Mouse (Mus musculus) heart, embryonic 14.5 days (tissue): ENCODE measurements around the gene Csnk1e. TPM values are rescaled to one million over a fixed set of nuclear protein-coding genes. Genes with fewer than 3 reads are reported as not detected.

Experiments used
- ATAC-seq: fragments of 200-750 bp; cut with Nextera tagmentation; 2 replicates; pipeline ENCODE4 v1.8.0; 2017; ENCODE audit warnings: low read depth, moderate TSS enrichment; ENCODE audit not compliant: insufficient number of reproducible peaks, insufficient read depth, low FRiP score
- H3K27ac ChIP-seq, 2 experiments: fragments of 200-500 bp in 1 of 2; fragments of 300-500 bp in 1 of 2; sonication (generic) in 1 of 2; replicated peaks in 1 of 2; 2 replicates each; pipeline ENCODE4 v1.5.1; 2012 to 2014; ENCODE audit warnings: low read depth in 2 of 2, low read length in 2 of 2, control low read depth in 1 of 2, mild to moderate bottlenecking in 1 of 2, mixed read lengths in 1 of 2; ENCODE audit not compliant: control insufficient read depth in 1 of 2, insufficient read depth in 1 of 2
- H3K27me3 ChIP-seq: fragments of 300-500 bp; sonication (generic); 2 replicates; pipeline ENCODE4 v1.6.1; 2014; ENCODE audit warnings: mild to moderate bottlenecking, low read length, control low read depth; ENCODE audit not compliant: control insufficient read depth, insufficient read depth
- H3K36me3 ChIP-seq: fragments of 300-500 bp; sonication (generic); 2 replicates; pipeline ENCODE4 v1.6.1; 2014; ENCODE audit warnings: mild to moderate bottlenecking, control low read depth, low read length, mixed read lengths; ENCODE audit not compliant: control insufficient read depth, insufficient read depth
- H3K4me1 ChIP-seq, 2 experiments: fragments of 200-500 bp in 1 of 2; fragments of 300-500 bp in 1 of 2; sonication (generic) in 1 of 2; 2 replicates each; pipeline ENCODE4 v1.6.1; 2012 to 2014; ENCODE audit warnings: low read length in 2 of 2, control low read depth in 1 of 2, mixed read lengths in 1 of 2; ENCODE audit not compliant: control insufficient read depth in 2 of 2, insufficient read depth in 2 of 2
- H3K4me2 ChIP-seq: fragments of 300-500 bp; sonication (generic); 2 replicates; pipeline ENCODE4 v1.6.1; 2014; ENCODE audit warnings: mild to moderate bottlenecking, low read length
- H3K4me3 ChIP-seq, 2 experiments: fragments of 200-500 bp in 1 of 2; fragments of 300-500 bp in 1 of 2; sonication (generic) in 1 of 2; 2 replicates each; pipeline ENCODE4 v1.5.1; 2012 to 2014; ENCODE audit warnings: low read length in 2 of 2, mild to moderate bottlenecking in 2 of 2, control low read depth in 1 of 2, low read depth in 1 of 2, moderate library complexity in 1 of 2; ENCODE audit not compliant: control insufficient read depth in 1 of 2, insufficient read depth in 1 of 2
- H3K9ac ChIP-seq: fragments of 300-500 bp; sonication (generic); 2 replicates; pipeline ENCODE4 v1.6.1; 2014; ENCODE audit warnings: mild to moderate bottlenecking, low read length
- H3K9me3 ChIP-seq: fragments of 300-500 bp; sonication (generic); 2 replicates; pipeline ENCODE4 v1.6.1; 2016; ENCODE audit warnings: low read length, control low read depth; ENCODE audit not compliant: control insufficient read depth
- WGBS: fragments of 180-500 bp; shearing (Covaris S2); extraction: QIAGEN DNeasy Blood & Tissue Kit; methylation state at CpG from one replicate; pipeline ENCODE4 v1.1.7; 2014; 5-methylcytosine and 5-hydroxymethylcytosine counted together
- microRNA counts: library from miRNA; unstranded; fragments of <30 nt; microRNA quantifications from one replicate; lab custom pipeline; 2016
- microRNA-seq: library from miRNA; unstranded; fragments of <30 nt; microRNA quantifications from one replicate; pipeline ENCODE4, GENCODE M21; 2016
- polyA plus RNA-seq: library from polyadenylated mRNA; unstranded; fragments of >200 nt; fragmentation: Nextera tagmentation; extraction: Ambion mirVana; gene quantifications from 2 replicates; pipeline ENCODE4 v1.2.1, GENCODE M21; 2014

Gene Csnk1e
- polyA plus RNA-seq, 1 experiment from 2014 or later, result 95.1 TPM

DNA sequence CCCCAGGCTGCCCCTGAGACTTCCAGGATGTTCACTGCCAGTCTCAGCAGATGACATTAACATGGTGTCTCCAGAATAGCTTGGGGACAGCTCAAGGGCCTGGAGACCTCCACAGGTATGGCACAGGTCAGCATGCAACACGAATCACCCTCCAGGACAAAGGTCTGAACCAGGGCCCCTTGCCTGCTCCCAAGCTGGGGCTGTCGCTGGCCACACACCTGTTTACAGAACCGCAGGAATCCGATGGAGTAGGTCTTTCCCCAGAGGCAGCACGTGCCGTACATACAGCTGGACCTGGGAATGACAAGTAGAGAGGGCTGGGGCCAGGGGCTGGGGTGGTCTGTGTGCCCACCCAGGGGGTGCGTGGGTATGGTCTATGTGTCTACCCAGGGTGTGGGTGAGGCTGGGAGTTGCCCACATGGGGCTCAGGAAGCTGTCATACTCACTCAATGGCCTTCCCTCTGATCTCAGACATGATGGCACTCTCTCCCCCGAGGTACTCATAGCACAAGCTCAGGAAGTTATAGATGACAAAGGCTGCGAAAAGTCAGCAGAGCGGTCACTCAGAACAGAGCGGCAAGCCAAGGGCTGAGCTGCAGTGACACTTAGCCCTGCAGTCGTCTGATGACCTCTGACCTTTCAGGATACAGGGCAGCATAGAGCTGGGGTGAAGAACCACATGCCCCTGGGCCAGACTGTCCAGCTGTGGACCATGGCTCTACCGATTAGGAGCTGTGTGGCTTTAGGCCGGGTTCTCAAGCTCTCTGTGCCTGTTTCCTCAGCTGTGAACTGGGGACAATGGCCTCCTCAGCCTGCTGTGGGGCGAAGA is 85.7 kb downstream of the Csnk1e start:
- WGBS, result 73% methylated on average over 15 of the region's 15 CpGs
- no peaks in the 10 kb centered on the region for H3K27me3 ChIP-seq
- no peak for ATAC-seq
- H3K36me3 ChIP-seq, result peaks cover 95% of the 10 kb centered on the region
- no peak overlapping the region for H3K4me2 ChIP-seq
- no peaks in the 10 kb centered on the region for H3K9me3 ChIP-seq
- H3K27ac ChIP-seq, result peak overlapping the region in 1 of 2 experiments; percentile 75; a peak in 2 of 4 replicates
- peaks cover 12 to 22% of the 10 kb centered on the region in 2 experiments for H3K4me1 ChIP-seq
- 0 out of 2 replicates have a peak overlapping the region, but pooled peaks have one; percentile 27 for H3K9ac ChIP-seq
- no peak overlapping the region for H3K4me3 ChIP-seq

DNA sequence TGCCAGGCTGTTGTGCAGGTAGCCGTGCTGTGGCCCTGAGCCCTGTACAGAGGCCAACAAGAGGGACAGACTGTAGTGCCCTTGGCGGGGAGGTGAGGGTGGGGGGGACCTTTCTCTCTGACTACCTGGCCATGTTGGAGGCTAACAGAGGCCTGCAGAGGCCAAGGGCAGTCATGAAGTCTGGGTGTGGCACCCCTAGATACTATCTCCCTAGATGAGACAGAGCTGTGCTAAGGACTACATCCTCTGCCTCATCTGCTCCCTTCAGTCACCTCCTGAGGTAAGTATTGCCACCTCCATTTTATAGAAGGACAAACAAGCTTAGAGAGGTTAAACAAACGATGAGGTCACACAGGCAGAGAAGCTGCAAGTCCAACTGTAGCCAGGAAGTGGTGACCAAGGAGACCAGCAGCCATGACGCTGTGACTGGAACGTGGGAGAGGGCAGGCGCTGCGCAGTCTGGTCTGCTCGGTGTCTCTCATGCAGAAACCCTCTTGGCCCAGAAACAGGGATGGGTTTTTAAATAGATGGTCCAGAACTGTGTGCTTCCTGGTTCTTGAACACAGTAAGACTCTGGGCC is 86.4 kb downstream of the Csnk1e start:
- peaks cover 95% of the 10 kb centered on the region for H3K36me3 ChIP-seq
- H3K4me1 ChIP-seq, result peaks cover 17 to 25% of the 10 kb centered on the region in 2 experiments
- H3K9ac ChIP-seq, result peak overlapping the region; percentile 46
- H3K4me2 ChIP-seq, result peak overlapping the region; percentile 4; the same call in 1 of the 2 replicates
- WGBS, result 72% methylated on average over 8 of the region's 8 CpGs
- H3K27me3 ChIP-seq, result no peaks in the 10 kb centered on the region
- ATAC-seq, result no peak
- H3K4me3 ChIP-seq, result no peak overlapping the region
- peak overlapping the region; percentile 75 to 79 for H3K27ac ChIP-seq
- H3K9me3 ChIP-seq, result no peaks in the 10 kb centered on the region

DNA sequence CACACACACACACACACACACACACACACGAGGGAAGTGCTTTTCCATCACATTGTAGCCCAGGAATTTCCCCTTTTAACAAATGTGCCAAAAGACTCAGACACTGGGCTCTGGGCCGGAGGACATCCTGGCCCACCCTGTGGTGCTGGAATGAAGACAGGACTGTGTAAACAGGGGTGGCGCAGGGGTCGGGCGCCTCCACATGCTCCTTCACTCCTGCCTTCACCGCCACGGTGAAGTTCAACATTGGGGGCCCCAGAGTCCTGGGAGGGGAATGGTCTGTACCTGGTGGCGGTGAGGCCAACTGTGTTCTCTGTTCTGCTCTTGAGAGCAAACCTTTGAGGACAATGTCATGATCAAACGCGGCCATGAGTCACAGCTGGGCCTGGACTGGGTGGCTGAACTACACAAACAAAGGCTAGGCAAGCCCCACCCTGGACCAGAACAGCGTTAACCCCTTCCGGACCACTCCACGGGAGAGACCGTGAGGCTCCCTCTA is 87.0 kb downstream of the Csnk1e start:
- Histone ChIP-seq H3K4me1 (peaks cover 17 to 25% of the 10 kb centered on the region in 2 experiments), H3K9me3 (no peaks in the 10 kb centered on the region), H3K27ac (peak overlapping the region; percentile 75 to 79), H3K4me2 (peak overlapping the region; percentile 4; the same call in 1 of the 2 replicates), H3K27me3 (no peaks in the 10 kb centered on the region), H3K36me3 (peaks cover 95% of the 10 kb centered on the region), H3K4me3 (no peak overlapping the region), H3K9ac (peak overlapping the region; percentile 46)
- peak; percentile 28 for ATAC-seq
- WGBS, result 48% methylated on average over 14 of the region's 14 CpGs

MicroRNA genes within 50 kb of the gene (microRNA counts, 519-probe panel; counts per million panel counts)
- 322 counts per million, percentile 70 among the panel's probes with 10 or more counts for microRNA mmu-miR-1943 (lab: Ali Mortazavi, UCI)

Small RNAs within 50 kb of the gene (microRNA-seq; reads per million reads assigned to microRNA genes)
- gene Gm44302, result not detected
- gene Mir1943, result 5.3 reads per million, percentile 15 among the genes with 10 or more reads in this experiment

Other genes starting within 250 kb of the Csnk1e start
- gene Pick1, start 226.4 kb downstream of the Csnk1e start, polyA plus RNA-seq, result 19.2 and 24.5 TPM in 2 replicates
- gene Gm49486, start 226.2 kb downstream of the Csnk1e start, polyA plus RNA-seq, result 0.63 and 0.84 TPM in 2 replicates
- gene Slc16a8, start 200.8 kb downstream of the Csnk1e start, polyA plus RNA-seq, result 0.28 and 0.75 TPM in 2 replicates
- gene Baiap2l2, start 170.0 kb downstream of the Csnk1e start, polyA plus RNA-seq, result 9.1 and 13.9 TPM in 2 replicates
- gene Pla2g6, start 127.2 kb downstream of the Csnk1e start, polyA plus RNA-seq, result 10.9 and 11.7 TPM in 2 replicates
- 2.2 and 3.5 TPM in 2 replicates for gene Maff, start 108.9 kb downstream of the Csnk1e start, polyA plus RNA-seq
- gene Tmem184b, start 52.0 kb downstream of the Csnk1e start, polyA plus RNA-seq, result 56.1 and 60.6 TPM in 2 replicates
- gene Kcnj4, start 49.7 kb upstream of the Csnk1e start, polyA plus RNA-seq, result 0.20 TPM in 1 of 2 replicates, not detected in the other
- gene Kdelr3, start 60.8 kb upstream of the Csnk1e start, polyA plus RNA-seq, result 42.2 and 54.1 TPM in 2 replicates
- gene Ddx17, start 91.2 kb upstream of the Csnk1e start, polyA plus RNA-seq, result 49.1 and 57.6 TPM in 2 replicates
- gene Dmc1, start 149.5 kb upstream of the Csnk1e start, polyA plus RNA-seq, result 1.8 TPM in 2 replicates
- gene Fam227a, start 203.4 kb upstream of the Csnk1e start, polyA plus RNA-seq, result 0.66 and 2.0 TPM in 2 replicates
- 47.6 and 48.7 TPM in 2 replicates for gene Cby1, start 203.6 kb upstream of the Csnk1e start, polyA plus RNA-seq
- 233 and 237 TPM in 2 replicates for gene Tomm22, start 215.3 kb upstream of the Csnk1e start, polyA plus RNA-seq
- gene Josd1, start 232.4 kb upstream of the Csnk1e start, polyA plus RNA-seq, result 17.5 and 18.2 TPM in 2 replicates
- gene Gtpbp1, start 235.3 kb upstream of the Csnk1e start, polyA plus RNA-seq, result 25.3 and 26.2 TPM in 2 replicates